Comparison of ENCODE assay signal across 9 mouse cellular contexts in the genomic region with DNA sequence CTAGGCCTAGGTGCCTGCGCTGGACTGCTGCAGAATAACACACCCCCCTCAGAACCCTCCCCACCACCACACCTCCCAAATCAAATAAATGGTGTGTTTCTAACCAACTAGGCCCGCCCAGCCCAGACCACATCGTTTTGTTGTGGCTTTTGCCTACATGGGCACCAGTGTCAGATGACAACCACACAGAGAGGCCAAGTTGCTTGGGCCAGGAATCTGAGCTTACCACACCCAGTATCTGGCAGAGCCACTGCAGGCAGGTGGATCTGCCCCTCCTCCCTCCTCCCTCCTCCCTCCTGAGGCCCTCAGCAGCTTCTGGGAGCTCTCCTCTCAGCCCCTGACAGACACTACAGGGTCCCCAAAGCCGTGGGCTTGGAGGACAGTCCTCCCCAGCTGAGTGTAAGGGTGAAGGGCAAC. TPM values are rescaled to one million over a fixed set of nuclear protein-coding genes. Genes with fewer than 3 reads are reported as not detected.
DNase-seq lines count a peak whose midpoint lies in the region; ATAC-seq and TF ChIP-seq lines count a peak whose summit lies in the region.
"Had no signal": no experiment of that assay in that cellular context is flagged by ENCODE, and none has a peak within 500 bp of the region (broad histone marks: within the 10 kb centered on the region; RNA-seq: fewer than 3 reads in every experiment).

No protein-coding gene starts in this region.

- H3K9me3 ChIP-seq in E14TG2a.4 (ENCODE audit: low read length): no peaks in the 10 kb centered on the region
- no peaks in the 10 kb centered on the region for H3K9me3 ChIP-seq in intestine, embryonic 15.5 days
- no peaks in the 10 kb centered on the region for H3K9me3 ChIP-seq in lung, embryonic 16.5 days (ENCODE audit: control insufficient read depth, low read length)

- H3K9ac ChIP-seq in intestine, embryonic 15.5 days: no peak overlapping the region
- no peak overlapping the region for H3K9ac ChIP-seq in lung, embryonic 16.5 days (ENCODE audit: low read length)

- H3K4me2 ChIP-seq in intestine, embryonic 15.5 days (replicated peaks): peak overlapping the region; percentile 15; the same call in 1 of the 2 replicates
- no peak overlapping the region for H3K4me2 ChIP-seq in lung, embryonic 16.5 days (ENCODE audit: low read depth, low read length)

- no peak for DNase-seq in left cerebral cortex, adult 11 months (ENCODE audit: low spot score)
- DNase-seq in left cerebral cortex, adult 8-10 months (ENCODE audit: low spot score in 2 of 2): no peak
- DNase-seq in thymus, postnatal 25 days: no peak

- peaks cover 96% of the 10 kb centered on the region for H3K4me1 ChIP-seq in E14TG2a.4 (replicated peaks; ENCODE audit: low read depth, low read length)
- peaks cover 62% of the 10 kb centered on the region for H3K4me1 ChIP-seq in intestine, embryonic 15.5 days (replicated peaks)
- peaks cover 68% of the 10 kb centered on the region for H3K4me1 ChIP-seq in lung, embryonic 16.5 days (replicated peaks; ENCODE audit: control insufficient read depth, insufficient read depth, low read length)

- H3K36me3 ChIP-seq in E14TG2a.4 (ENCODE audit: insufficient read depth, low read length): peaks cover 29% of the 10 kb centered on the region
- H3K36me3 ChIP-seq in intestine, embryonic 15.5 days: no peaks in the 10 kb centered on the region
- no peaks in the 10 kb centered on the region for H3K36me3 ChIP-seq in lung, embryonic 16.5 days (ENCODE audit: control insufficient read depth, insufficient read depth, low read length)

- H3K4me3 ChIP-seq in E14TG2a.4 (replicated peaks; ENCODE audit: low read length): peak overlapping the region; percentile 41
- H3K4me3 ChIP-seq in intestine, embryonic 15.5 days (replicated peaks): no peak overlapping the region
- H3K4me3 ChIP-seq in lung, embryonic 16.5 days (ENCODE audit: low read length): no peak overlapping the region

- TF ChIP-seq CTCF in E14TG2a.4 (conservative IDR thresholded peaks at IDR 0.05; ENCODE audit: low read length): no peak

- peak; percentile 48 for ATAC-seq in common myeloid progenitor, adult 5-6 weeks (replicated peaks; ENCODE audit: low read depth, poor library complexity, severe bottlenecking)
- ATAC-seq in intestine, embryonic 15.5 days: peak; percentile 47
- peak; percentile 20; the same call in 1 of the 2 replicates for ATAC-seq in lung, embryonic 16.5 days (ENCODE audit: low read depth)
- ATAC-seq in inflammation-experienced regulatory T-cells, adult 6 months: no peak
- ATAC-seq: midbrain, embryonic 16.5 days had no signal

- no peaks in the 10 kb centered on the region for H3K27me3 ChIP-seq in E14TG2a.4 (ENCODE audit: insufficient read depth, low read length)
- H3K27me3 ChIP-seq in intestine, embryonic 15.5 days (replicated peaks): no peaks in the 10 kb centered on the region
- H3K27me3 ChIP-seq in lung, embryonic 16.5 days (ENCODE audit: control insufficient read depth, insufficient read depth, low read depth, low read length): no peaks in the 10 kb centered on the region

- WGBS in intestine, embryonic 15.5 days: 25% methylated on average over 4 of the region's 4 CpGs
- WGBS in lung, embryonic 16.5 days: 24% methylated on average over 4 of the region's 4 CpGs

- H3K27ac ChIP-seq in intestine, embryonic 15.5 days: peak overlapping the region; percentile 83
- H3K27ac ChIP-seq in lung, embryonic 16.5 days (ENCODE audit: low read length): peak overlapping the region; percentile 84

RNA-seq across cellular contexts. Expression of a gene that starts 15.1 kb away (rescaled TPM):
- 3.8 and 6.2 TPM in 2 replicates for total RNA-seq in common myeloid progenitor, adult 5-6 weeks (2017)
- 77.2 and 80.6 TPM in 2 replicates for polyA plus RNA-seq in intestine, embryonic 15.5 days (2015; fragmentation: Nextera tagmentation; extraction: Ambion mirVana)
- 45.0 and 58.7 TPM in 2 replicates for polyA plus RNA-seq in lung, embryonic 16.5 days (2015; fragmentation: Nextera tagmentation; extraction: Ambion mirVana)
- 1 to 10 TPM; 7.0 to 9.7 (median 9.6) TPM for polyA plus RNA-seq in inflammation-experienced regulatory T-cells, adult 6 months (2017; shearing (Covaris generic))
- total RNA-seq in left cerebral cortex, adult 8-10 months (2022): 1 to 10 TPM; 2.5 to 5.2 (median 4.6) TPM

RNA-seq across cellular contexts. Expression of a gene that starts 19.3 kb away (rescaled TPM):
- 3.3 and 3.7 TPM in 2 replicates for total RNA-seq in common myeloid progenitor, adult 5-6 weeks (2017)
- polyA plus RNA-seq in intestine, embryonic 15.5 days (2015; fragmentation: Nextera tagmentation; extraction: Ambion mirVana): 95.2 and 111 TPM in 2 replicates
- polyA plus RNA-seq in lung, embryonic 16.5 days (2015; fragmentation: Nextera tagmentation; extraction: Ambion mirVana): 0.83 and 2.0 TPM in 2 replicates
- not detected for polyA plus RNA-seq in inflammation-experienced regulatory T-cells, adult 6 months (2017; shearing (Covaris generic))
- under 1 TPM; 0.07 to 0.89 (median 0.57) TPM for total RNA-seq in left cerebral cortex, adult 8-10 months (2022)
- polyA plus RNA-seq: midbrain, embryonic 16.5 days had no signal

RNA-seq across cellular contexts. Expression of a gene that starts 24.4 kb away (rescaled TPM):
- 12.2 and 22.2 TPM in 2 replicates for total RNA-seq in common myeloid progenitor, adult 5-6 weeks (2017)
- 31.3 and 34.9 TPM in 2 replicates for polyA plus RNA-seq in intestine, embryonic 15.5 days (2015; fragmentation: Nextera tagmentation; extraction: Ambion mirVana)
- polyA plus RNA-seq in lung, embryonic 16.5 days (2015; fragmentation: Nextera tagmentation; extraction: Ambion mirVana): 36.9 and 38.1 TPM in 2 replicates
- polyA plus RNA-seq in inflammation-experienced regulatory T-cells, adult 6 months (2017; shearing (Covaris generic)): 10 to 100 TPM in 2 of 3 experiments, 1 to 10 TPM in 1; 9.8 to 13.2 (median 10.8) TPM
- total RNA-seq in left cerebral cortex, adult 8-10 months (2022): 10 to 100 TPM; 12.4 to 17.1 (median 14.5) TPM

RNA-seq across cellular contexts. Expression of a gene that starts 25.5 kb away (rescaled TPM):
- 2.8 and 5.8 TPM in 2 replicates for total RNA-seq in common myeloid progenitor, adult 5-6 weeks (2017)
- polyA plus RNA-seq in intestine, embryonic 15.5 days (2015; fragmentation: Nextera tagmentation; extraction: Ambion mirVana): 12.0 and 12.1 TPM in 2 replicates
- 21.6 and 22.0 TPM in 2 replicates for polyA plus RNA-seq in lung, embryonic 16.5 days (2015; fragmentation: Nextera tagmentation; extraction: Ambion mirVana)
- polyA plus RNA-seq in inflammation-experienced regulatory T-cells, adult 6 months (2017; shearing (Covaris generic)): 1 to 10 TPM in 1 of 3 experiments, under 1 TPM in 2; 0.58 to 1.2 (median 0.87) TPM
- 10 to 100 TPM; 18.2 to 18.9 (median 18.4) TPM for total RNA-seq in left cerebral cortex, adult 8-10 months (2022)

Comparison
In these comparisons a context has a peak if more than half of its experiments do, and no peak if none do; other contexts are left out.
1. RNA of a gene that starts 19.3 kb away (polyA plus RNA-seq): 95.2 to 111 TPM in intestine, embryonic 15.5 days; 0.83 to 2.0 TPM in lung, embryonic 16.5 days and not detected in inflammation-experienced regulatory T-cells, adult 6 months; every median in the first group is over 10 times any median in the second.